Mouse (Mus musculus) liver, embryonic 16.5 days (tissue): ENCODE measurements around the gene Igtp. TPM values are rescaled to one million over a fixed set of nuclear protein-coding genes. Genes with fewer than 3 reads are reported as not detected.
"Not testable (repeated sequence)": the region's sequence is repeated elsewhere in the genome, so short reads cannot be mapped to it uniquely, and the experiment has no call there.

Experiments
- ATAC-seq: fragments of 200-750 bp; cut with Nextera tagmentation; 2 replicates; pipeline ENCODE4 v1.8.0; 2017; ENCODE audit warnings: low read depth, mild to moderate bottlenecking, moderate number of reproducible peaks, moderate library complexity
- H3K27ac ChIP-seq: fragments of 300-500 bp; sonication (generic); 2 replicates; pipeline ENCODE4 v1.5.1; 2014; ENCODE audit warnings: mild to moderate bottlenecking, low read length
- H3K27me3 ChIP-seq: fragments of 300-500 bp; sonication (generic); 2 replicates; pipeline ENCODE4 v1.6.1; 2014; ENCODE audit warnings: low read depth, low read length, mixed read lengths; ENCODE audit not compliant: control insufficient read depth, insufficient read depth
- H3K36me3 ChIP-seq: fragments of 300-500 bp; sonication (generic); 2 replicates; pipeline ENCODE4 v1.6.1; 2014; ENCODE audit warnings: mild to moderate bottlenecking; ENCODE audit not compliant: control insufficient read depth, insufficient read depth
- H3K4me1 ChIP-seq: fragments of 300-500 bp; sonication (generic); 2 replicates; pipeline ENCODE4 v1.6.1; 2014; ENCODE audit warnings: low read depth, low read length, mixed read lengths; ENCODE audit not compliant: control insufficient read depth
- H3K4me2 ChIP-seq: fragments of 300-500 bp; sonication (generic); 2 replicates; pipeline ENCODE4 v1.6.1; 2014; ENCODE audit warnings: low read depth, low read length, mixed read lengths
- H3K4me3 ChIP-seq: fragments of 300-500 bp; sonication (generic); 2 replicates; pipeline ENCODE4 v1.5.1; 2014; ENCODE audit warnings: low read depth, mild to moderate bottlenecking, low read length
- H3K9ac ChIP-seq: fragments of 300-500 bp; sonication (generic); 2 replicates; pipeline ENCODE4 v1.6.1; 2014; ENCODE audit warnings: low read depth, low read length
- H3K9me3 ChIP-seq: fragments of 300-500 bp; sonication (generic); replicated peaks from 2 replicates; pipeline ENCODE4 v1.6.1; 2016; ENCODE audit warnings: low read length; ENCODE audit not compliant: control insufficient read depth
- WGBS: fragments of 180-500 bp; shearing (Covaris S2); extraction: QIAGEN DNeasy Blood & Tissue Kit; methylation state at CpG from one replicate; pipeline ENCODE4 v1.1.7; 2014; ENCODE audit not compliant: insufficient replicate concordance; 5-methylcytosine and 5-hydroxymethylcytosine counted together
- polyA plus RNA-seq: library from polyadenylated mRNA; unstranded; fragments of >200 nt; fragmentation: Nextera tagmentation; extraction: Ambion mirVana; gene quantifications from 2 replicates; pipeline ENCODE4 v1.2.1, GENCODE M21; 2015

The Igtp gene
- 7.7 and 9.6 TPM in 2 replicates for polyA plus RNA-seq

- peak; percentile 96 for ATAC-seq
- WGBS, result 4% methylated on average over 13 of the region's 15 CpGs
Measured at GRCm38 (mm10) chr11:58199229-58200037, at the start of gene Igtp, which contains the start of gene Irgm2. Gene Igtp (plus strand): TSS chr11:58199556. Gene Irgm2 (plus strand): TSS chr11:58199618.

GRCm38 (mm10) chr11:58155458-58155857, 43.9 kb upstream of the Igtp start:
- Histone ChIP-seq H3K9me3 (no peaks in the 10 kb centered on the region), H3K27ac (no peak overlapping the region), H3K4me1 (no peaks in the 10 kb centered on the region; the same call in 1 of the 2 replicates), H3K27me3 (no peaks in the 10 kb centered on the region), H3K4me2 (no peak overlapping the region), H3K36me3 (peaks cover 25% of the 10 kb centered on the region), H3K9ac (no peak overlapping the region), H3K4me3 (no peak overlapping the region)
- 79% methylated on average over 9 of the region's 9 CpGs for WGBS
- ATAC-seq, result no peak

More at GRCm38 (mm10) chr11:58199229-58200037, at the start of gene Igtp, which contains the start of gene Irgm2:
- Histone ChIP-seq H3K9ac (peak within 1 kb of the TSS; percentile 80), H3K4me2 (peak within 1 kb of the TSS; percentile 58), H3K27ac (peak within 1 kb of the TSS; percentile 86), H3K4me3 (peak within 1 kb of the TSS; percentile 74)
- H3K4me1 ChIP-seq, H3K27me3 ChIP-seq, H3K36me3 ChIP-seq, H3K9me3 ChIP-seq: not testable (repeated sequence)

GRCm38 (mm10) chr11:58156871-58157270, 42.5 kb upstream of the Igtp start:
- H3K4me3 ChIP-seq, result no peak overlapping the region
- no peaks in the 10 kb centered on the region for H3K27me3 ChIP-seq
- peaks cover 23% of the 10 kb centered on the region for H3K36me3 ChIP-seq
- no peak overlapping the region for H3K9ac ChIP-seq
- H3K9me3 ChIP-seq, result no peaks in the 10 kb centered on the region
- H3K4me2 ChIP-seq, result no peak overlapping the region
- WGBS, result 37% methylated on average over 3 of the region's 3 CpGs
- H3K4me1 ChIP-seq, result no peaks in the 10 kb centered on the region; the same call in 1 of the 2 replicates
- no peak; the same call in 1 of the 2 replicates for ATAC-seq
- no peak overlapping the region for H3K27ac ChIP-seq

GRCm38 (mm10) chr11:58165072-58165471, 34.3 kb upstream of the Igtp start:
- ATAC-seq, result no peak
- peaks cover 27% of the 10 kb centered on the region for H3K36me3 ChIP-seq
- H3K4me3 ChIP-seq, result no peak overlapping the region
- H3K9ac ChIP-seq, result no peak overlapping the region
- no peaks in the 10 kb centered on the region for H3K27me3 ChIP-seq
- H3K9me3 ChIP-seq, result no peaks in the 10 kb centered on the region
- H3K4me1 ChIP-seq, result peaks cover 13% of the 10 kb centered on the region
- H3K27ac ChIP-seq, result no peak overlapping the region
- no peak overlapping the region for H3K4me2 ChIP-seq
- 91% methylated on average over 2 of the region's 2 CpGs for WGBS

- 0% methylated on average over 8 of the region's 8 CpGs for WGBS
Measured at GRCm38 (mm10) chr11:58167822-58168166, 31.6 kb upstream of the Igtp start.

GRCm38 (mm10) chr11:58168167-58168915, 31.0 kb upstream of the Igtp start, which contains the start of gene Gemin5:
Gene Gemin5 (minus strand): TSS chr11:58168539.
- Histone ChIP-seq H3K4me2 (peak within 1 kb of the TSS; percentile 88), H3K9ac (peak within 1 kb of the TSS; percentile 81), H3K36me3 (peaks cover 21% of the 10 kb centered on the region), H3K4me1 (peaks cover 26% of the 10 kb centered on the region), H3K9me3 (0 out of 2 replicates have a peak, but pooled peaks cover under 1% of the 10 kb centered on the region), H3K27ac (peak within 1 kb of the TSS; percentile 71), H3K27me3 (no peaks in the 10 kb centered on the region), H3K4me3 (peak within 1 kb of the TSS; percentile 90)
- under 1% methylated on average over 71 of the region's 71 CpGs for WGBS
- peak; percentile 81 for ATAC-seq

More at GRCm38 (mm10) chr11:58167822-58168166, 31.6 kb upstream of the Igtp start:
- H3K4me1 ChIP-seq, result peaks cover 21% of the 10 kb centered on the region
- ATAC-seq, result no peak
- H3K4me3 ChIP-seq, result peak overlapping the region; percentile 90
- no peaks in the 10 kb centered on the region for H3K27me3 ChIP-seq
- peak overlapping the region; percentile 81 for H3K9ac ChIP-seq
- peak overlapping the region; percentile 88 for H3K4me2 ChIP-seq
- no peaks in the 10 kb centered on the region for H3K9me3 ChIP-seq
- H3K36me3 ChIP-seq, result peaks cover 20% of the 10 kb centered on the region
- peak overlapping the region; percentile 71 for H3K27ac ChIP-seq

- Histone ChIP-seq H3K4me3 (no peak overlapping the region), H3K27ac (peak overlapping the region; percentile 51), H3K9ac (no peak overlapping the region), H3K36me3 (peaks cover 28% of the 10 kb centered on the region), H3K9me3 (0 out of 2 replicates have a peak, but pooled peaks cover 3% of the 10 kb centered on the region), H3K4me1 (peaks cover 29% of the 10 kb centered on the region), H3K27me3 (no peaks in the 10 kb centered on the region), H3K4me2 (no peak overlapping the region)
- WGBS, result 50% methylated on average over 4 of the region's 4 CpGs
- no peak for ATAC-seq
Measured at GRCm38 (mm10) chr11:58169666-58170065, 29.7 kb upstream of the Igtp start.

- ATAC-seq, result peak; percentile 78
- Histone ChIP-seq H3K27me3 (no peaks in the 10 kb centered on the region), H3K4me1 (peaks cover 29% of the 10 kb centered on the region), H3K27ac (peak within 1 kb of the TSS; percentile 45; the same call in 1 of the 2 replicates), H3K4me2 (peak within 1 kb of the TSS; percentile 61), H3K36me3 (peaks cover 23% of the 10 kb centered on the region), H3K4me3 (peak within 1 kb of the TSS; percentile 70), H3K9ac (peak within 1 kb of the TSS; percentile 69), H3K9me3 (0 out of 2 replicates have a peak, but pooled peaks cover 3% of the 10 kb centered on the region)
- under 1% methylated on average over 34 of the region's 34 CpGs for WGBS
Measured at GRCm38 (mm10) chr11:58171459-58172091, 27.8 kb upstream of the Igtp start, which contains the start of gene Mrpl22. Gene Mrpl22 (plus strand): TSS chr11:58171661.
